Mouse (Mus musculus) embryonic facial prominence, embryonic 11.5 days (tissue): ENCODE measurements around the gene Abhd17a. TPM values are rescaled to one million over a fixed set of nuclear protein-coding genes. Genes with fewer than 3 reads are reported as not detected.
A peak's percentile ranks its signal among the peaks of the same experiment; 100 is the strongest.

Source experiments
- ATAC-seq: fragments of 200-750 bp; cut with Nextera tagmentation; replicated peaks from 2 replicates; pipeline ENCODE4 v1.8.0; 2017; ENCODE audit warnings: low read depth; ENCODE audit not compliant: insufficient number of reproducible peaks, low FRiP score, low TSS enrichment
- DNase-seq: peaks from one replicate; pipeline ENCODE4 v3.0.0-alpha.2; 2015; ENCODE audit warnings: low spot score
- H3K27ac ChIP-seq: fragments of 300-500 bp; sonication (generic); replicated peaks from 2 replicates; pipeline ENCODE4 v1.5.1; 2014; ENCODE audit warnings: mild to moderate bottlenecking, low read depth, low read length, control low read depth
- H3K27me3 ChIP-seq: fragments of 300-500 bp; sonication (generic); 2 replicates; pipeline ENCODE4 v1.6.1; 2014; ENCODE audit warnings: mild to moderate bottlenecking, low read length, moderate library complexity, mixed read lengths; ENCODE audit not compliant: control insufficient read depth, insufficient read depth
- H3K36me3 ChIP-seq: fragments of 300-500 bp; sonication (generic); replicated peaks from 2 replicates; pipeline ENCODE4 v1.6.1; 2014; ENCODE audit warnings: low read depth, mild to moderate bottlenecking, low read length, moderate library complexity, mixed read lengths; ENCODE audit not compliant: control insufficient read depth, insufficient read depth
- H3K4me1 ChIP-seq: fragments of 300-500 bp; sonication (generic); 2 replicates; pipeline ENCODE4 v1.6.1; 2014; ENCODE audit warnings: low read length, mixed read lengths; ENCODE audit not compliant: control insufficient read depth, insufficient read depth
- H3K4me2 ChIP-seq: fragments of 300-500 bp; sonication (generic); 2 replicates; pipeline ENCODE4 v1.6.1; 2014; ENCODE audit warnings: low read depth, mild to moderate bottlenecking, control low read depth, low read length, moderate library complexity
- H3K4me3 ChIP-seq: fragments of 300-500 bp; sonication (generic); 2 replicates; pipeline ENCODE4 v1.5.1; 2014; ENCODE audit warnings: low read depth, low read length, control low read depth
- H3K9ac ChIP-seq: fragments of 300-500 bp; sonication (generic); replicated peaks from 2 replicates; pipeline ENCODE4 v1.6.1; 2014; ENCODE audit warnings: mild to moderate bottlenecking, control low read depth, low read length
- H3K9me3 ChIP-seq: fragments of 300-500 bp; sonication (generic); replicated peaks from 2 replicates; pipeline ENCODE4 v1.6.1; 2016; ENCODE audit warnings: mild to moderate bottlenecking, low read length, inconsistent platforms, mixed read lengths; ENCODE audit not compliant: control insufficient read depth
- WGBS: fragments of 180-500 bp; shearing (Covaris S2); extraction: QIAGEN DNeasy Blood & Tissue Kit; methylation state at CpG from one replicate; pipeline ENCODE4 v1.1.7; 2014; 5-methylcytosine and 5-hydroxymethylcytosine counted together
- polyA plus RNA-seq: library from polyadenylated mRNA; unstranded; fragments of >200 nt; fragmentation: Nextera tagmentation; extraction: Ambion mirVana; gene quantifications from 2 replicates; pipeline ENCODE4 v1.2.1, GENCODE M21; 2014

The Abhd17a gene
- polyA plus RNA-seq, 1 experiment from 2014 or later: 94.8 TPM

DNA sequence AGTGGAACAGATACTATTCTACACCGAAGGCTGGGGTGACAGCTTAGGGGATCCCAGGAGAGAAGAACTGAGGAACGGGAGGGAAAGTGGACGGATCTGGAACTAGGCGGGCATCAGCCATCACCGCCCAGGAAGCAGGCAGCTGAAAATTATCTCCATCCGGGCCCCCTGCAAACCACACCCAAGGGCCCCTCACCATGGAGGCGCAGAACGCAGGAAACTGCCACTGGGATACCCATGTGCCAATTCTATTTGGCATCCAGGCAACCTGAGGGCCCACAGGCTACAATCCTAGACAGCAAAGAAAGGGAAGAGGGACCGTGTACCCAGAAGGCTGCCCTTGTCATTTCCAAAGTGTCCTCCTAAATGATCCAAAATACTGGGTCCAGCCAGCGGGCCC is 19.7 kb downstream of the Abhd17a start:
- Histone ChIP-seq H3K4me2 (no peak overlapping the region; the same call in 1 of the 2 replicates), H3K9ac (peak overlapping the region; percentile 54; the same call in 1 of the 2 replicates), H3K36me3 (no peaks in the 10 kb centered on the region), H3K4me1 (peaks cover 6% of the 10 kb centered on the region), H3K27me3 (no peaks in the 10 kb centered on the region), H3K9me3 (no peaks in the 10 kb centered on the region), H3K4me3 (0 out of 2 replicates have a peak overlapping the region, but pooled peaks have one; percentile 6), H3K27ac (no peak overlapping the region)
- 83% methylated on average over 10 of the region's 10 CpGs for WGBS
- ATAC-seq (no peak), DNase-seq (no peak)

DNA sequence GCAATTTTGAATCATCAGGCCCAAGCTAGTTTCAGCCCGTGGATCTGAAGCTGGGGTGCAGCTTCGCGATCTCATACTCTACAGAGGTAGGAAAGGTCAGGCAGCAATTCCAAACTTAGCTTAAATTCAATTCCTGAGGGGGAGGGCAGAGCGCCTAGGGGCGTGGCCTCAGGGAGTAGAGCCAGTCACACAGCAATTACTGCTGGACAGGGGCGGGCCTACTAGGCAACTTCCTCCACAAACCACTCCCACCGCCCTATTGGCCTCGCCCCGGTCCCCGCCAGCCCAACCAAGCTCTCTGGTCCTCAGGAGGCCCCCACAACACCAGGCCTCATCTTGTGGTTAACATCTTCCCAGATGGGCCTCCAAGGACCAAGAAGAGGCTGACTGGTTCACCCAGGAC is 20.5 kb downstream of the Abhd17a start:
- Histone ChIP-seq H3K36me3 (no peaks in the 10 kb centered on the region), H3K9me3 (no peaks in the 10 kb centered on the region), H3K9ac (no peak overlapping the region), H3K4me2 (no peak overlapping the region; the same call in 1 of the 2 replicates), H3K27ac (no peak overlapping the region), H3K4me1 (peaks cover 6% of the 10 kb centered on the region), H3K4me3 (no peak overlapping the region), H3K27me3 (no peaks in the 10 kb centered on the region)
- 36% methylated on average over 10 of the region's 10 CpGs for WGBS
- ATAC-seq: no peak
- peak; percentile 50 for DNase-seq

DNA sequence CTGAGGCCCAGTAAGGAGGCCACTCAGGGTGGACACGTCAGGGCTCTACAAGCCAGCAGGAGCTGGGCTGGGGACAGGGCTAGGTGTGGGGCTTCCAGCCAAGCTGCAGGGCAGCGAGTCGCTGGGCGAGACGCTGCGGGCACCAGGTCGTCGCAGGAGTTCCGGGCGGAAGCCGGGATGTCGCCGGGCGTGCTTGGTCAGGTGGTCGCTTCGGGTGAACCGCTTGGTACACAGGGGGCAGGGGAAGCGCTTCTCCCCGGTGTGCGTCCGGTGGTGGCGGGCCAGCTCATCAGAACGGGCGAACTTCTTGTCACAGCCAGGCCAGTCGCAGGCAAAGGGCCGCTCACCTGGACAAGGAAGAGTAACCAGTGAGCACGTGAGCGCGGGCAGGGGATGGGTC is 21.3 kb downstream of the Abhd17a start:
- ATAC-seq (no peak), DNase-seq (no peak)
- 93% methylated on average over 27 of the region's 29 CpGs for WGBS
- Histone ChIP-seq H3K9me3 (no peaks in the 10 kb centered on the region), H3K36me3 (no peaks in the 10 kb centered on the region), H3K4me3 (no peak overlapping the region), H3K9ac (no peak overlapping the region), H3K27ac (no peak overlapping the region), H3K27me3 (no peaks in the 10 kb centered on the region), H3K4me1 (peaks cover 6% of the 10 kb centered on the region), H3K4me2 (no peak overlapping the region)

DNA sequence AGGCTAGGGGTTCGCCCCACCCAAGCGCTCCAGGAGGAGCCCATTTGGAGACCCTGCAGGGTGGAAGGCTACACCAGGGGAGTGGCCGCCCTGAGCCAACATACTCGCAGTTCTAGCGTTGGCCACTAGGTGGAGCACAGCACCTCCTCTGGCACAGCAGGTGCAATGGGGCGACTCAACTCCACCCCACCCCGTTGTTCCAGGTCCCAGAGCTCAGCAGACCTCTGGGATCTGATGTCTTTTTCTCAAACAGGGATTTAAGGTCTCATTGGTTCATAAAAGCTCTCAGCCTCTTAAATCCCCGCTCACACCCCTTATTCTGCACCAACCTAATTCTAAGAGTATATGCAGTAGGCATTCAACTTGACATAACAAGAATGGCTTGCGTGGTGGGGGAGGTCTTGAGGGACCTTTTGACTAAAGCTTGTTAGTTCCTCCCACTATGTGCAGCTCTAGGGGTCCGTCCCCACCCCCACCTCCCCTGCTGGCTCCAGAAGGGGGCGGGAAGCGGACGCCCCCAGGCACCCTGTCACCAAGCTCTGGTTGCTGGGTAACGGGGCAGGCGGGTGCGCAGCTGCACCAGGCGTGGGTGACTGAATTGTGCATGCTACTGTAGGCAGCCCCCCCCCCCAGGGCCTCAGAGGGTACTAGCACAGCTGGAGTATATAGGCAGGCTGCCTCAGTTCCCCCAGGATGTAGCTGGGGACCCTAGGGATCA is 23.6 kb downstream of the Abhd17a start:
- H3K36me3 ChIP-seq: no peaks in the 10 kb centered on the region
- 22% methylated on average over 17 of the region's 17 CpGs for WGBS
- ATAC-seq (peak; percentile 30; the same call in 1 of the 2 replicates), DNase-seq (peak; percentile 85)
- H3K9me3 ChIP-seq: no peaks in the 10 kb centered on the region
- no peaks in the 10 kb centered on the region for H3K27me3 ChIP-seq
- H3K9ac ChIP-seq: no peak overlapping the region
- peaks cover 6% of the 10 kb centered on the region for H3K4me1 ChIP-seq
- no peak overlapping the region for H3K4me2 ChIP-seq
- no peak overlapping the region for H3K4me3 ChIP-seq
- H3K27ac ChIP-seq: no peak overlapping the region

DNA sequence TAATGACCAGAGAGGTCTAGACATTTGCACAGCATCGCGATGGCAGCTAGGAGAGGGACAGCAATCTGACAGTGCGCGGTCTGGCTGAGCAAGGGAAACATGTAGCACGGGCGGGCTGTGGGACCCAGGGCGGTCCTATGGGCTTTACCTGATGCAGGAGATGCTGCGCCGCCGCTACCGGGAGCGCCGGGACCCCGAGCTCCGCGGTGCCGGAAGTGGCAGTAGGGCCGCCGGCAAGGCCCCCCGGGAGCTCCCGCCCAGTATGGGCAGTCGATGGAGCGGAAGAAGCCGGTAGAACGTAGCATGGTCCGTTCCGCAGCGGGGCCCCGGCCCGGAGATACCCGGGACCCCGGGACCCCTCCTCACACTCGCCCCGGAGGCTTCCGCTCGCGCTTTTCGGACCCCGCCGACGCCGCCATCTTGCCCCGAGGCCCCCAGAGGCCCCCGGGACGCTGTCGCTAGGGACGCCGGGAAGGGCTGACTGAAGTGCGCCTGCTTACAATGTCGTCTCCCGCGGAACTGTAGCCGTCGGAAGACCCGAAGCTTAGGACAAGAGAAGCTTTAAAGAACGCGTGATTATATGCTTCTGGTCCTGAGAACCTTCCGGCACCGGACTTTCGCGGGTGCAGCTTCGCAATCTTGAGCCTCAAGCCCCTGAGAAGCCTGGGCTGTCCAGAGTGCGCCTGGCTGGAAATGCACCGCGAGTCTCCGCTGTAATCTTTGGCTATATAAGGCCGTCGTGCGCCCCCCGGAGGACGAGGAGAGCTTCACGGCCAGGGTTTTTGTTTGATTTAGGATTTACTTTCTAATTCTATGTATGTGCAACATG is 28.8 kb downstream of the Abhd17a start, which contains the start of gene Rexo1:
Gene Rexo1 (minus strand): TSS at position 445 of the 829 bp plus-strand sequence.
- Histone ChIP-seq H3K27ac (peak within 1 kb of the TSS; percentile 70), H3K4me3 (peak within 1 kb of the TSS; percentile 97), H3K9me3 (no peaks in the 10 kb centered on the region), H3K27me3 (no peaks in the 10 kb centered on the region), H3K4me1 (peaks cover 4% of the 10 kb centered on the region), H3K4me2 (peak within 1 kb of the TSS; percentile 84), H3K36me3 (no peaks in the 10 kb centered on the region), H3K9ac (peak within 1 kb of the TSS; percentile 95)
- peak; percentile 96 for DNase-seq
- ATAC-seq: peak; percentile 60
- under 1% methylated on average over 72 of the region's 72 CpGs for WGBS

GRCm38 (mm10) chr10:80560621-80561020 is 29.5 kb downstream of the Abhd17a start:
- Histone ChIP-seq H3K27ac (0 out of 2 replicates have a peak overlapping the region, but pooled peaks have one; percentile 70), H3K36me3 (no peaks in the 10 kb centered on the region), H3K9ac (peak overlapping the region; percentile 95), H3K4me1 (peaks cover 4% of the 10 kb centered on the region; the same call in 1 of the 2 replicates), H3K9me3 (no peaks in the 10 kb centered on the region), H3K4me3 (peak overlapping the region; percentile 97), H3K27me3 (no peaks in the 10 kb centered on the region), H3K4me2 (peak overlapping the region; percentile 84)
- ATAC-seq: no peak
- under 1% methylated on average over 13 of the region's 13 CpGs for WGBS
- no peak for DNase-seq

DNA sequence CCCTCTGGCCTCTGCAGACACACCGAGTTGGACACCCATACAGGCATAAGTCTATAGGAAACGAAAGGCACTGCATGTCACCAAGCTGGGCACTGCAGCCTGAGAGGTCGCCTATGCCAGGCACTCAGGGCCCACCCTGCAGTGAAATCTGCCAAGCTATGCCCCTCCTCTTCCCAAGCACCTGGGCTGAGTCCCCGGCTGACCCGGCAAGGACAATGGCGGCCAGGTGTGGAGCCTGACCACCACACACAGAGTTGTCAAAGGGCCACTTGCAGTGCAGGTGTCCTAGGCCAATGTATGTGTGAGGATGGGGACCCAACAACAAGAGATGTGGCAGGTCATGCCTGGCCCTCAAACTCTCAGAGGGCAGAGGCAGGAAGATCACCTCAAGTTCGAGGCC is 30.7 kb downstream of the Abhd17a start:
- no peak overlapping the region for H3K4me3 ChIP-seq
- no peak overlapping the region for H3K4me2 ChIP-seq
- DNase-seq: no peak
- no peaks in the 10 kb centered on the region for H3K27me3 ChIP-seq
- no peaks in the 10 kb centered on the region for H3K9me3 ChIP-seq
- H3K9ac ChIP-seq: no peak overlapping the region
- no peaks in the 10 kb centered on the region for H3K36me3 ChIP-seq
- no peak for ATAC-seq
- no peak overlapping the region for H3K27ac ChIP-seq
- H3K4me1 ChIP-seq: peaks cover 4% of the 10 kb centered on the region; the same call in 1 of the 2 replicates
- WGBS: 96% methylated on average over 7 of the region's 7 CpGs
